Mouse (Mus musculus) heart, embryonic 11.5 days (tissue): Measurements from ENCODE around the gene Mei1. TPM values are rescaled to one million over a fixed set of nuclear protein-coding genes. Genes with fewer than 3 reads are reported as not detected.
A peak's percentile ranks its signal among the peaks of the same experiment; 100 is the strongest.

Experiments
- ATAC-seq: fragments of 200-750 bp; cut with Nextera tagmentation; replicated peaks from 2 replicates; pipeline ENCODE4 v1.8.0; 2017; ENCODE audit warnings: moderate library complexity; ENCODE audit not compliant: insufficient number of reproducible peaks, low FRiP score, low TSS enrichment
- H3K27ac ChIP-seq: fragments of 300-500 bp; sonication (generic); 2 replicates; pipeline ENCODE4 v1.5.1; 2014; ENCODE audit warnings: mild to moderate bottlenecking, low read depth, low read length
- H3K27me3 ChIP-seq: fragments of 300-500 bp; sonication (generic); 2 replicates; pipeline ENCODE4 v1.6.1; 2014; ENCODE audit warnings: mild to moderate bottlenecking, low read length, mixed read lengths; ENCODE audit not compliant: control insufficient read depth, insufficient read depth
- H3K36me3 ChIP-seq: fragments of 300-500 bp; sonication (generic); 2 replicates; pipeline ENCODE4 v1.6.1; 2014; ENCODE audit warnings: mild to moderate bottlenecking, low read length, moderate library complexity, mixed read lengths; ENCODE audit not compliant: control insufficient read depth, insufficient read depth
- H3K4me1 ChIP-seq: fragments of 300-500 bp; sonication (generic); 2 replicates; pipeline ENCODE4 v1.6.1; 2014; ENCODE audit warnings: low read length; ENCODE audit not compliant: control insufficient read depth, insufficient read depth
- H3K4me2 ChIP-seq: fragments of 300-500 bp; sonication (generic); 2 replicates; pipeline ENCODE4 v1.6.1; 2014; ENCODE audit warnings: mild to moderate bottlenecking, moderate library complexity
- H3K4me3 ChIP-seq: fragments of 300-500 bp; sonication (generic); 2 replicates; pipeline ENCODE4 v1.5.1; 2014; ENCODE audit warnings: low read depth, low read length
- H3K9ac ChIP-seq: fragments of 300-500 bp; sonication (generic); 2 replicates; pipeline ENCODE4 v1.6.1; 2014; ENCODE audit warnings: mild to moderate bottlenecking, low read depth, low read length, moderate library complexity
- H3K9me3 ChIP-seq: fragments of 300-500 bp; sonication (generic); replicated peaks from 2 replicates; pipeline ENCODE4 v1.6.1; 2016; ENCODE audit warnings: low read length; ENCODE audit not compliant: control insufficient read depth
- WGBS: fragments of 180-500 bp; shearing (Covaris S2); extraction: QIAGEN DNeasy Blood & Tissue Kit; methylation state at CpG from one replicate; pipeline ENCODE4 v1.1.7; 2014; ENCODE audit not compliant: insufficient replicate concordance; 5-methylcytosine and 5-hydroxymethylcytosine counted together
- polyA plus RNA-seq: library from polyadenylated mRNA; unstranded; fragments of >200 nt; fragmentation: Nextera tagmentation; extraction: Ambion mirVana; gene quantifications from 2 replicates; pipeline ENCODE4 v1.2.1, GENCODE M21; 2014

Mei1 gene
- polyA plus RNA-seq, 1 experiment from 2014 or later: not detected

DNA sequence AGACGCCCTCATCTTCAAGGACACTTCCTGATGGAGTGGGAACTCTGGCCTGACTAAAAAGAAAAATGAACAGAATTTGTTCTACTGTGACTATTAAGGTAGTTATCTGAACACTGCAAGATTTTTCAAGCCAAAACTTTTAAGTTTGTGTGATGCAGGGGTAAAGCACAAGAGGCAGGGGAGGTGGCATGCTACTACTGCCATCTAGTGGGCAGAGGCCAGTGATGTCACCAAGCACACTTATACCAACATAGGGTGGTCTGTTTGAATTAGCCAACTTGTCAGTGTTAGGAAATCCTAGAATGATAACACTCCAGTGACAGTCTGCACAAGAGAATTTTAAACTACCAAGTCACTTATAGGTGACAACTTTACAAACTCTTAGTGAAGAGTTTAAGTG lies 29.1 kb upstream of the Mei1 start:
- H3K36me3 ChIP-seq: peaks cover 17% of the 10 kb centered on the region
- H3K27ac ChIP-seq: no peak overlapping the region
- no peak for ATAC-seq
- H3K9ac ChIP-seq: no peak overlapping the region
- 97% methylated on average over 1 of the region's 1 CpGs for WGBS
- H3K9me3 ChIP-seq: no peaks in the 10 kb centered on the region
- no peaks in the 10 kb centered on the region for H3K27me3 ChIP-seq
- H3K4me2 ChIP-seq: no peak overlapping the region
- H3K4me3 ChIP-seq: no peak overlapping the region
- peaks cover 3% of the 10 kb centered on the region; the same call in 1 of the 2 replicates for H3K4me1 ChIP-seq

DNA sequence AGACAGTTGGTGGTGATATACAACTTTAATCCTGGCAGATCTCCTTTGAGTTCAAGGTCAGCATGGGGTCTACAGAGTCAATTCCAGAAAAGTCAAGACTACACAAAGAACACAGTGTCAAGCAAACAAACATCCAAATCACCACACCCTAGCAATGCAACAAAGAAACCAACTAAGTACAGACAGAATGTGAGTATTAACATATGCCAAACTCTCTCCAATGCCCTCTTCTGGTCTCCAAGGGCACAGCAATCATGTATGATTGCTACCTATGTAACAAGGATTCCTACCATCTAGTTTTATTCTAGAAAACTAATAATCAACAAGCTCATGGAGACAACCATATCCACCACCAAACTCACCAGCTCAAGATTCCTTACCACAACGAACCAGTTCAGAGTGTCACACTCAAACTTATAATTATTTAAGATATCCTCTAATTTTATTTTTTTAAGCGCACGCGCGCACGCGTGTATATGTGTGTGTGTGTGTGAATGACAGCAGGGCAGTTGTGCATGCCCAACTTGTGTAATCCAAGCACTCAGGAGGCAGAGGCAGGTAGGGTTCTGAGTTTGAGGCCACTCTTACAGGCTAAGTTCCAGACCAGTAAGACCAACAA lies 25.5 kb upstream of the Mei1 start:
- Histone ChIP-seq H3K27ac (no peak overlapping the region), H3K9me3 (no peaks in the 10 kb centered on the region), H3K4me2 (no peak overlapping the region), H3K4me3 (no peak overlapping the region), H3K9ac (no peak overlapping the region), H3K36me3 (peaks cover 12% of the 10 kb centered on the region), H3K4me1 (peaks cover 10% of the 10 kb centered on the region), H3K27me3 (0 out of 2 replicates have a peak, but pooled peaks cover 2% of the 10 kb centered on the region)
- no peak for ATAC-seq
- WGBS: 95% methylated on average over 7 of the region's 7 CpGs

DNA sequence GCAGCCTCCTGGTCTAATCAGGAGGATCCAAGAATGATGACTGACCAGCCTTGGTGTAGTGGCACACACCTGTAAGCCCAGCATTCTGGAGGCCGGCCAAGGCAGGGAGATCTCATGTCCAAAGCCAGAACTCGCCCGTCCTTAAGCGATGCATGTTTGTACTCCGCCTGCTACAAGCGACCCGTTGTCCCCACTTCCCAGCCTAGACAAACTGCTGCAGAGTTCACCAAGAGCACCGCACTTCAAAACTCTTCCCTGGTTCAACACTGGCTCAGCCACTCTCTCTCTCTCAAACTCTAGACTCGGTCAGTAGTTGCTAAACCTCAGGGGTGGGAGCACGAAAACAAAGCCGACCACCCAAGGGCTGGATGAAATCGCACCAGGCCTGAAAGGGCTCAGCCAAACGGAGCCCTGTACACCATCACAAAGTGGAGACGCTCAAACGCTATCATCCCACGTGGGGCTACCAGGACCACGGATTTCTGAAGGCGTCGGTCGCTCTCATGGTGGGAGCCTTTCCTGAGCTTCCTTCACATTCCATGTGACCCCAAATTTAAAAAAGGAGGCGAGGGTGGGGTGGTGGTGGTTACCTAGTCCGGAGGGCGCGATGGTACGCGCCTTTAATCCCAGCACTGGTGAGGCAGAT lies 23.4 kb upstream of the Mei1 start:
- ATAC-seq: 0 out of 2 replicates have a peak, but pooled peaks have one; percentile 39
- H3K27me3 ChIP-seq: 0 out of 2 replicates have a peak, but pooled peaks cover 3% of the 10 kb centered on the region
- peaks cover 4% of the 10 kb centered on the region; the same call in 1 of the 2 replicates for H3K36me3 ChIP-seq
- peak overlapping the region; percentile 100 for H3K4me3 ChIP-seq
- peaks cover 10% of the 10 kb centered on the region for H3K4me1 ChIP-seq
- no peak overlapping the region for H3K27ac ChIP-seq
- H3K4me2 ChIP-seq: peak overlapping the region; percentile 92
- H3K9ac ChIP-seq: peak overlapping the region; percentile 97
- no peaks in the 10 kb centered on the region for H3K9me3 ChIP-seq
- WGBS: 4% methylated on average over 26 of the region's 26 CpGs

DNA sequence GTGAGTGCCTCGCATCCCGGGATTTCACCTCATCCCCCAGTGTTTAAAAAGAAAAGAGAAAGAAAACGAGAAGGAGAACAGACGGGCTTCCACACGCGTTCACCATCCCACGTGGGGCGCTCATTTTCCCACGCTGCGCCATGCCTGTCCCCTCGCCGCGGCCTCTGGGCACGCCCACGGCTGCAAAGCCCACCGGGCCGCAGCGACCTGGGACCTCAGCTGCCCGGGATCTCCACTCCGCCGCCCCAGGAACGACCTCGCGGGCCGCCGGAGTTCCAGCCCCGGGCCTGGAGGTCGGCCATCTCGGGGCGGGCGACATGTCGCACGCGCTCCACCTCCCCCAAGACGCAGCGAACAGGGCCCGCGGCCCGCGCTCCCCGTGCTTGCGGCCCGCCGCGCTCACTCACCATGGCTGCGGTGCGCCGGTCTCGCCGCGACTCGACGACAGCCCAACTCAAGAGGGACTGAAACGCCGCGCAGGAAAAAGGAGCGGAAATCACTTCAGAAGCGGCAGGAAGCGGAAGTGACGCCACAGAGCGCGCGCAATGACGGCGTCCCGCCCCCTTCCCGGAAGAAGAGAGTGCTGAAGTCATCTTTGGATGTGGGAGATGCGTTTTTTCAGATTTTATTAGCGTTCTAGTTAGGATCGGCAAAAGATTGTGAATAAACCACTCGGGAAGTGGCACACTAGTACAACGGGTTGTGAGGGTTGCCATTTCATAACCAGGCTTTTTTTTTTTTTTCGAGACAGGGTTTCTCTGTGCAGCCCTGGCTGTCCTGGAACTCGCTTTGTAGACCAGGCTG lies 22.5 kb upstream of the Mei1 start, which contains the start of gene Snu13:
Snu13 (minus strand) TSS at position 519 of the 804 bp plus-strand sequence.
- 1% methylated on average over 74 of the region's 74 CpGs for WGBS
- H3K27me3 ChIP-seq: 0 out of 2 replicates have a peak, but pooled peaks cover 3% of the 10 kb centered on the region
- peak within 1 kb of the TSS; percentile 100 for H3K4me3 ChIP-seq
- peak within 1 kb of the TSS; percentile 97 for H3K9ac ChIP-seq
- peak within 1 kb of the TSS; percentile 89 for H3K27ac ChIP-seq
- peak within 1 kb of the TSS; percentile 92 for H3K4me2 ChIP-seq
- no peaks in the 10 kb centered on the region for H3K9me3 ChIP-seq
- peak; percentile 74 for ATAC-seq
- H3K4me1 ChIP-seq: peaks cover 10% of the 10 kb centered on the region
- H3K36me3 ChIP-seq: peaks cover 4% of the 10 kb centered on the region; the same call in 1 of the 2 replicates

DNA sequence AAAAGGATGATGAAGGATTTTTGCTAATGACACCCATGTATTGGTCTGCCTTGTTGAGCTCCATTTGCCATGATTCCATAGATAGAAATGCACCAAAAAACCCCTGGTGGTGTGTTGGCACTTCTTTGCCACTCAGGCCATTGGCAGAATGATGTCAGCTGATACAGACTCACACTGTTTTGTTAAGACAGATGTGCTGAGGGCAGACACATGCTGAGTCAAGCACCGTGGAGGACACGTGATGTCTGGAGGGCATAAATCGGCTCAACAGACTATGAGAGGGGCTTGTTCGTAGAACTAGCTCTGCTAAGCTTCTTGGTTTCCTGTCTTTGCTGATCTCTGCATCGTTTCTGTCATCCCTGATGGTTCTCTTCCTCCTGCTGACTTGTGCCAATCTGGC lies 17.3 kb upstream of the Mei1 start:
- Histone ChIP-seq H3K9me3 (no peaks in the 10 kb centered on the region), H3K36me3 (no peaks in the 10 kb centered on the region), H3K27ac (no peak overlapping the region), H3K4me2 (no peak overlapping the region), H3K9ac (no peak overlapping the region), H3K27me3 (0 out of 2 replicates have a peak, but pooled peaks cover 3% of the 10 kb centered on the region), H3K4me3 (no peak overlapping the region), H3K4me1 (no peaks in the 10 kb centered on the region)
- 66% methylated on average over 5 of the region's 5 CpGs for WGBS
- ATAC-seq: no peak

DNA sequence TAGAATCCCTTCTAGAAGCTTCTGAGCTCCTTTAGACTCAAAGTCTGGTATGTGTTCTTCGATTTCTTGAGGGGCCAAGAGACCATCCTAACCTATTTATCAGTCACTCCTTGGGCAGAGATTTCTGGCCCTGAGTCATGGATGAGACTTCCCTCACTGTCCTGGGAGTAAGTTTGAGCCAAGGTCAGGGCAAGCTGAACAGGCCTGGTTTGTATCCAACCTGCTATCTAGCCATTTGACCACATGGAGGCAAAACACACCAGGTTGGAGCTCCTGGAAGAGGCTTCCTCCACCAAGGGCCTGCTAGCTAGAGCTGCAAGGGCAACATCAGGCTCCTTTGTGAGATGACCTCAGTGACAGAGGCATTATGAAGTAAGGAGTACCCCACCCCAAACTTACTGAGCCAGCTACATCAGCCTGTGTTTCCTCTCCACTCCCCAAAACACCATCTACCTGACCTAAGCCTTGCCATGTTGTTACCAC lies 11.0 kb upstream of the Mei1 start, which contains the start of gene 4930407I10Rik:
4930407I10Rik (plus strand) TSS at position 433 of the 483 bp plus-strand sequence.
- Histone ChIP-seq H3K9me3 (no peaks in the 10 kb centered on the region), H3K4me1 (no peaks in the 10 kb centered on the region), H3K4me3 (no peak within 1 kb of the TSS), H3K9ac (no peak within 1 kb of the TSS), H3K36me3 (no peaks in the 10 kb centered on the region), H3K27ac (no peak within 1 kb of the TSS), H3K4me2 (no peak within 1 kb of the TSS), H3K27me3 (peaks cover 18% of the 10 kb centered on the region)
- WGBS: 68% methylated on average over 1 of the region's 1 CpGs
- ATAC-seq: no peak

DNA sequence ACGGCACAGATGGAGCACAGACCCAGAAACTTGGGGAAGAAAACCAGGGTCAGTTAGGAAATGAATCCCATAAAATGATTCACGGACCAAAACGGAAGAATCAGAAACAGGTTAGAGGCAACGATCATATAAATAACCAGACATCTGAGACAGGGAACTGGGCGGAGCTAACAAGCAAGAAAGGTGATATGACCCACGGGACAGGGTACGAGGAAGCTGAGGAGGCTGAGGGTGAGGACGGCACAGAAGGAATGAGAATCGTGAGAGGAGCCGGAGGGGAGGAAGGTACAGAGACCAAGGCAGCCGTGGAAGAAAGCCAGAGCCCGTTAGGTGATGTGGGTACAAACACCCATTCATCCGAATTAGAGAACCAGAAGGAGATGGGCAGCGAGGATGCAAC lies 5.9 kb upstream of the Mei1 start:
- no peak overlapping the region for H3K4me2 ChIP-seq

DNA sequence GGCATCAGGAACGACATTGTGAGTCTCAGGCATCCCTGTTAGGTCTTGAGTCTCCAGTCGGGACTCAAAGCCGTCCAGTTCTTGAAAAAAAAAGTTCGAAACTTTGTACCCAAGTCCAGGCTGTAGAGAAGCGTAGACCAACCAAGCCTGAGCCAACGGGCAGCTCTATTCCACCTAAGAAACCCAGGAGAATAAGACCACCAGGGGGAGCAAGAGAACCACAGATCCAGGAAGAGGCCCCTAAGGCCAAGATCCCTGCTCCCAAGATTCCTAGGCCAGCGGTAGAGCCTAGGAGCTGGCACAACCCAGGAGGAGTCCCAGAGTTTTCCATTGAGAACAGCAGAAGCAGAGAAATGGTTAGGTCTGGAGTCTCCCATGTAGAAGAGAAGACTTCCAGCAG lies 4.3 kb upstream of the Mei1 start:
- no peak overlapping the region for H3K27ac ChIP-seq
- peaks cover 3% of the 10 kb centered on the region; the same call in 1 of the 2 replicates for H3K9me3 ChIP-seq
- H3K27me3 ChIP-seq: peaks cover 66% of the 10 kb centered on the region
- no peak overlapping the region for H3K4me3 ChIP-seq
- no peak overlapping the region for H3K4me2 ChIP-seq
- WGBS: 17% methylated on average over 7 of the region's 7 CpGs
- H3K9ac ChIP-seq: no peak overlapping the region
- H3K36me3 ChIP-seq: no peaks in the 10 kb centered on the region
- no peaks in the 10 kb centered on the region for H3K4me1 ChIP-seq
- ATAC-seq: no peak; the same call in 1 of the 2 replicates

More for the DNA sequence above, 5.9 kb upstream of the Mei1 start:
- Histone ChIP-seq H3K27ac (no peak overlapping the region), H3K4me3 (no peak overlapping the region), H3K36me3 (no peaks in the 10 kb centered on the region), H3K27me3 (peaks cover 50% of the 10 kb centered on the region), H3K9me3 (no peaks in the 10 kb centered on the region), H3K4me1 (no peaks in the 10 kb centered on the region), H3K9ac (no peak overlapping the region)
- WGBS: 60% methylated on average over 14 of the region's 14 CpGs
- ATAC-seq: no peak
